Mouse (Mus musculus) liver, adult 2 months (tissue): ENCODE data around the gene Pbxip1.

ENCODE experiments used
- CTCF ChIP-seq: fragments of 200-500 bp; IDR thresholded peaks from 2 replicates; pipeline ENCODE4 v1.5.1; 2011; ENCODE audit warnings: low read depth, low read length, control low read depth
- POLR2A ChIP-seq: fragments of 200-500 bp; IDR thresholded peaks from 2 replicates; pipeline ENCODE4 v1.6.1; 2011; ENCODE audit warnings: low read length, control low read depth; ENCODE audit not compliant: insufficient read depth; ENCODE audit errors: extremely low read depth

DNA sequence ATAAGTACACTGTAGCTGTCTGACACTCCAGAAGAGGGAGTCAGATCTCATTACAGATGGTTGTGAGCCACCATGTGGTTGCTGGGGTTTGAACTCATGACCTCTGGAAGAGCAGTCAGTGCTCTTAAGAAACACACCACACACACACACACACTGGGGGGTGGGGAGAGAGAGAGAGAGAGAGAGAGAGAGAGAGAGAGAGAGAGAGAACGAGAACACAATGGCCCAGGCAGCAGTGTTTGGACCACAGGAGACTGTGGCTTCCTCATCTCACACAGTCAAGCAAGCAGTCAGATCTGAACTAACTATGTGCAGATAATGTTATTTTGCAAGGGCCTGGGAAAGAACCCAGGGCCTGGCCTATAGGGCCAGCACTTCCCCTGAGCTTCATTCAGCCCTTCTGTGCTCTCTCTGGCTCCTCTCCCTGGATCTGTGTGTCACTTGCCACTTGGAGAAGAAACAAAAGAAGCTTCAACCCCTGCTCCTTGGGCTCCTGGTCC, 19.3 kb downstream of the Pbxip1 start:
- TF ChIP-seq CTCF: no peak
- no peak for TF ChIP-seq POLR2A
